Mouse (Mus musculus): ENCODE measurements around the gene Zcchc2.

DNA sequence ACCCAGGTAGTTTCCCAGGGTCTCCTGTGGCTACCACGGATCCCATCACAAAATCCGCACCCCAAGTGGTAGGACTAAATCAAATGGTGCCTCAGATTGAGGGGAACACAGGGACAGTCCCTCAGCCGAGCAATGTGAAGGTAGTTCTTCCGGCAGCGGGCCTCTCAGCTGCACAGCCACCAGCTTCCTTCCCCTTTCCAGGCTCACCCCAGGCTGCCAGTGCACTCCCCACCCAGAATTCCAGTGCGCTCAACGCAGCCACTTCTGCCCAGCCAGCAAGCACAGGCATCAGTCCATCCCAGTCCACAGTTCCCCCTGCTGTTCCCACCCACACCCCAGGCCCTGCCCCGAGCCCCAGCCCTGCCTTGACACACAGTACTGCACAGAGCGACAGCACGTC lies 40.1 kb downstream of the Zcchc2 start:
- TF ChIP-seq CTCF (IDR thresholded peaks at IDR 0.05; ENCODE audit: low read depth, low read length) = no peak
- no peak for TF ChIP-seq POLR2A (IDR thresholded peaks at IDR 0.05; ENCODE audit: extremely low read depth, insufficient read depth, low read length)
